Mouse (Mus musculus) brain, embryonic 14.5 days (tissue): Measurements from ENCODE around the gene Olfr95. TPM values are rescaled to one million over a fixed set of nuclear protein-coding genes. Genes with fewer than 3 reads are reported as not detected.

Experiments used
- DNase-seq: peaks from one replicate; pipeline ENCODE4 v3.0.0-alpha.2; 2011; ENCODE audit warnings: low read depth
- CTCF ChIP-seq: fragments of 200-500 bp; IDR thresholded peaks from 2 replicates; pipeline ENCODE4 v1.5.1; 2012; ENCODE audit warnings: inconsistent platforms, mild to moderate bottlenecking, moderate library complexity, borderline replicate concordance; ENCODE audit not compliant: insufficient read depth, insufficient read length; ENCODE audit errors: extremely low read depth
- POLR2A ChIP-seq: fragments of 200-500 bp; IDR thresholded peaks from 2 replicates; pipeline ENCODE4 v1.6.1; 2012; ENCODE audit warnings: mild to moderate bottlenecking, inconsistent platforms, borderline replicate concordance; ENCODE audit not compliant: poor library complexity, insufficient read depth, insufficient read length, severe bottlenecking; ENCODE audit errors: extremely low read depth
- polyA plus RNA-seq: library from polyadenylated mRNA; depleted of rRNA; stranded (reverse); fragments of >200 nt; gene quantifications from 2 replicates; pipeline ENCODE4 v1.2.3, GENCODE M21; 2012; rRNA removed

Gene Olfr95
- polyA plus RNA-seq, 1 experiment = 0.05 TPM

- DNase-seq = peak; percentile 65
Observed at GRCm38 (mm10) chr17:37196845-37197724, 15.8 kb downstream of the Olfr95 start.

GRCm38 (mm10) chr17:37194782-37195181 is 18.1 kb downstream of the Olfr95 start:
- DNase-seq = no peak

More at GRCm38 (mm10) chr17:37196845-37197724, 15.8 kb downstream of the Olfr95 start:
- TF ChIP-seq POLR2A (no peak), CTCF (no peak)

GRCm38 (mm10) chr17:37193656-37194055 is 19.3 kb downstream of the Olfr95 start, which contains the start of gene Ubd:
Gene Ubd, plus strand, starts transcription at chr17:37193892.
- no peak for DNase-seq
- TF ChIP-seq POLR2A = no peak
- no peak for TF ChIP-seq CTCF

More at GRCm38 (mm10) chr17:37194782-37195181, 18.1 kb downstream of the Olfr95 start:
- TF ChIP-seq POLR2A (no peak), CTCF (no peak)

- no peak for DNase-seq
- TF ChIP-seq POLR2A = no peak
- TF ChIP-seq CTCF = no peak
Observed at GRCm38 (mm10) chr17:37193032-37193431, 19.9 kb downstream of the Olfr95 start.

GRCm38 (mm10) chr17:37190711-37191110 is 22.2 kb downstream of the Olfr95 start:
- TF ChIP-seq POLR2A = no peak
- TF ChIP-seq CTCF = no peak
- DNase-seq = peak; percentile 64

GRCm38 (mm10) chr17:37185474-37185873 is 27.4 kb downstream of the Olfr95 start:
- no peak for DNase-seq
- TF ChIP-seq CTCF (no peak), POLR2A (no peak)

GRCm38 (mm10) chr17:37161394-37161793 is 51.5 kb downstream of the Olfr95 start, which contains the start of gene Olfr93:
Gene Olfr93, minus strand, starts transcription at chr17:37161494.
- DNase-seq = no peak
- TF ChIP-seq POLR2A (no peak), CTCF (no peak)

Other genes with a start within 250 kb of the Olfr95 start
- 1.5 and 1.6 TPM in 2 replicates for gene 2410137M14Rik, start 231.9 kb downstream of the Olfr95 start, polyA plus RNA-seq
- 13.4 and 16.0 TPM in 2 replicates for gene H2-M5, start 223.6 kb downstream of the Olfr95 start, polyA plus RNA-seq
- gene Zfp57, start 212.0 kb downstream of the Olfr95 start, polyA plus RNA-seq = 352 and 386 TPM in 2 replicates
- gene Mog, start 189.7 kb downstream of the Olfr95 start, polyA plus RNA-seq = not detected in 2 replicates
- 238 and 282 TPM in 2 replicates for gene Gabbr1, start 167.2 kb downstream of the Olfr95 start, polyA plus RNA-seq
- gene Olfr90, start 124.6 kb downstream of the Olfr95 start, polyA plus RNA-seq = not detected in 2 replicates
- not detected in 2 replicates for gene Olfr91, start 114.8 kb downstream of the Olfr95 start, polyA plus RNA-seq
- gene Olfr92, start 93.0 kb downstream of the Olfr95 start, polyA plus RNA-seq = not detected in 2 replicates
- gene Olfr93, start 51.6 kb downstream of the Olfr95 start, polyA plus RNA-seq = not detected in 2 replicates
- not detected in 2 replicates for gene Ubd, start 19.2 kb downstream of the Olfr95 start, polyA plus RNA-seq
- not detected in 2 replicates for gene Olfr94, start 12.1 kb downstream of the Olfr95 start, polyA plus RNA-seq
- gene Olfr96, start 7.0 kb upstream of the Olfr95 start, polyA plus RNA-seq = not detected in 2 replicates
- gene Olfr97, start 24.2 kb upstream of the Olfr95 start, polyA plus RNA-seq = not detected in 2 replicates
- gene Olfr98, start 50.6 kb upstream of the Olfr95 start, polyA plus RNA-seq = not detected in 2 replicates
- gene H2-M3, start 57.1 kb upstream of the Olfr95 start, polyA plus RNA-seq = 0.42 and 0.68 TPM in 2 replicates
- gene Olfr99, start 70.3 kb upstream of the Olfr95 start, polyA plus RNA-seq = not detected in 2 replicates
- not detected in 2 replicates for gene Olfr101, start 91.2 kb upstream of the Olfr95 start, polyA plus RNA-seq
- gene Olfr102, start 103.9 kb upstream of the Olfr95 start, polyA plus RNA-seq = not detected in 2 replicates
- gene Olfr103, start 126.6 kb upstream of the Olfr95 start, polyA plus RNA-seq = not detected in 2 replicates
- not detected in 2 replicates for gene Olfr104-ps, start 146.5 kb upstream of the Olfr95 start, polyA plus RNA-seq
- gene Olfr105-ps, start 165.9 kb upstream of the Olfr95 start, polyA plus RNA-seq = not detected in 2 replicates
- not detected in 2 replicates for gene Olfr106-ps, start 177.3 kb upstream of the Olfr95 start, polyA plus RNA-seq
- not detected in 2 replicates for gene Olfr107, start 186.1 kb upstream of the Olfr95 start, polyA plus RNA-seq
- gene Olfr108, start 232.4 kb upstream of the Olfr95 start, polyA plus RNA-seq = not detected in 2 replicates
- gene Olfr109, start 245.8 kb upstream of the Olfr95 start, polyA plus RNA-seq = not detected in 2 replicates